Mouse (Mus musculus) yolk sac, embryonic 10.5 days (tissue): Measurements from ENCODE around the gene Ppp1r37.

ENCODE experiments used
- DNase-seq: peaks from one replicate; pipeline ENCODE4 v3.0.0-alpha.2; 2017; ENCODE audit warnings: low spot score

The Ppp1r37 gene

DNA sequence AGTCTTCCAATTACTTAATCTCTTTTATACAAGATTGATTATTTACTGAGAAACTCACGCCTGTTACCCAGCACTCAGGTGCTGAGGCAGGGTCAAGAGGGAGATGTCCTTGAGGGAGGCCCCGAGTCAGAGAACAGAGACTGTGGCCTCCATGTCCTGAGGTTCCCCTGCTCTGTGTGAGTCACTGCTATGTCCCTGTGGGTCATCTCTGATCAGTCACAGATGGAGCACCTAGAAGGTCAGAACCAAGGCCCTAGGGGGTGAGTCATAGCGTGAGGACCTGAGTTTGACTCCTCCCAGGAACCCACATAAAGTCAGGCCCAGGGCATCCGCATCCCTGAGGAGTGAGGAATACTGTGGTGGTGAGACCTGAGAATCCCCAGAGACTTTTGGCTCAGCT is 61.2 kb downstream of the Ppp1r37 start:
- no peak for DNase-seq

DNA sequence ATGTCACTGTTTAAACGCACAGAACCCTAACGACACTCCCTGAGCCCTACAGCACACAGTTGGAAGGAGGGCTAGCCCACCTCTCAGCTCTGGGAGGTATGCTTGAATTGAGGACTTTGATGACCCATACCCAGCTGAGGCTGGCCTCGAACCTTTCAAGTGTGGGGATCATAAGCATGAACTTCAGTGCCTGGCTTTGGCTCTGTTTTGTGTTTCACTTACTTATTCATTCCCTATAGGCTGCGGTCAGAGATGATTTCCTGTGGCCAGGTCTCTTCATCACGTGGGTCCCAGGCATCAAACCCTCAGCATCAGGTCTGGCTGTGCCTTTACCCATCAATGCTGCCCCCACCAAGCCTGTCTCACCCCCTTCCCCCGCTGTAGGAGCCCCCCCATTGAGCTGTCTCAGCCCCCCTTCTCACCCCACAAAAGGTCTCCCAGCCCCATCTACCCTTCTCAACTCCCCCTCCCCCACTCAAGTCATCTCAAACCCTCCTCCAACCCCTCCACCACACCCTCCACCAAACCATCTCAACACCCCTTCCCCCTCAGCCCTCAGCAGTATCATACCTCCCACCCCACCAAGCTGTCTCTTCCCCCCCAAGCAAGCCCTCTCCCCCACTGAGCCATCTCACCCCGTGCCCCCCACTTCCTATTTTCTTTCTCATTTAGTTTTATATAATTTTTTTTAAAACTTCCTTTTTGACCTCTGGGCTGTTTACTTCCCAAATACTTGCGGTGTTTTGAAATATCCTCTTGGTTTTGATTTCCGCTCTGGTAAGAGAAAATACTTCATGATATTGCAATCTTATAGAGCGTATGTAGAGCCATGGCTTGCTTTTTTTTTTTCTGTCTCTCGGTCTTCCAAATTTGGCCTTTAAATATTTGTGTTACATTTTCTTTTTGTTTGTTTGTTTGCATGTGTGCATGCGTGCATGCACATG is 62.2 kb downstream of the Ppp1r37 start:
- DNase-seq = no peak

DNA sequence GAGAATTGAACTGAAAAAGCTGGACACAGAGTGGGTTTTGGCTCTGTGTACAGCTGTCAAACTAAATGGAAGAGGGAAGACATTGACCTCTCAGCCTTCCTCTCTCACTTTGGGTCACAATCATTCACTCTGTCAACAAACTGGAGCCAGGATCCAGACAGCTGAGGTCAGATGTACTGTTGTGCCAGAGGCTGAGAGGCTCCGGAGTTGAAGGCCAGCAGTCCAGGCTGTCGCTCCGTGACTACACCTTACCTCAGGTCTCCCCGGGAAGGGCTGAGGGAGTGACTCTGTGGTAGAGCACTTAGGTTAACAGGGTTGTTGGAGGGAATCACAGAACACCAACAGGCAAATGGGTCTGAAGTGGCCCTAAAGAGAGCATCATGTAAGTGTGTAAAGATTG is 64.5 kb downstream of the Ppp1r37 start:
- DNase-seq = no peak

DNA sequence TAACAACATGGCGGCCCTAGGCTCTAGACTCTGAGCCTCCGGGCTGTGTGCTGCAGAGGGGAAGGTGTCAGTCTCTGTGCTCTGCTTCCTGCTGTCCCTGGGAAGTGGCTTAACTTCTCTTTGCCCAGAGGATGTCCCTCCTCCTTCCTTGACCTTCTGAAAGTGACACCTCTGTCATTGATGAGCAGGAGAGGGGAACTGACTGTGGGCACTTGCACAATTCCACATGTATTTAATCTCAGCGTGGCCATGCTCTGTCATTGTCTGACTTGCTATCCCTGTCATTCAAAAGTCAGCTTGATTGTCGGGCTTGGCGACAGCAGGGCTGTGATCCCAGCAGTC is 66.7 kb downstream of the Ppp1r37 start:
- no peak for DNase-seq

DNA sequence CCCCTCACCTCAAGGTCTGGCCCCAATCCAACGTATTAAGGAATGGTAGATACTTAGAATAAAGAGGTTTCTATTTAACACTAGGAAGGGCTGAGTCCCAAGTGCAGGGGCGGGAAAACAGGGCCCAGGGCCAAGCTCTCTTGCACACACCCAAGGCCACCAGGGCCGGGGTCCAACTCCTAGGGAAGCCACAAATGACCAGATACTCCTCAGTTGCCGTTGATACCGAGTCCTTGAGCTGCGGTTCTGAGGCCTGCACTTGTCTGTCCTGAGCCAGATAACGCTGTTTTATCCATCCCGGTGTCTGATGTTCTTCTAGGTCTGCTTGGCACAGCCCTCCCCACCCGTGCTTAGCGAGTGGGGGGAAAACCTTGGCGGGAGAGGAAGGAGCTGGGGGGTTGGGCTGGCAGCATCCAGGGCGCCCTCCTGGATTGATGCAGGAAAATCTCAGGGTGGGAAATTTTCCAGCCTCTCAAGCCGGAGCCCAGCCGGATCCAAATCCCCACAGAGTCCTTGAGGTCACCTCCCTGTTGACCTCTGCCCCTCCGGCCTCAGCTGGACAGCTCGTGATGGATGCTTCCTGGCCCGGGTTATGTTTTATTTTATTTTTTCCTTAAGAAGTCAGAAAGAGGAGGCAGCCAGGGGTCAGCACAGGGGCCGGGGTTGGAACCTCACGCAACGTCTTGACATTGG is 67.2 kb downstream of the Ppp1r37 start:
- DNase-seq = no peak

DNA sequence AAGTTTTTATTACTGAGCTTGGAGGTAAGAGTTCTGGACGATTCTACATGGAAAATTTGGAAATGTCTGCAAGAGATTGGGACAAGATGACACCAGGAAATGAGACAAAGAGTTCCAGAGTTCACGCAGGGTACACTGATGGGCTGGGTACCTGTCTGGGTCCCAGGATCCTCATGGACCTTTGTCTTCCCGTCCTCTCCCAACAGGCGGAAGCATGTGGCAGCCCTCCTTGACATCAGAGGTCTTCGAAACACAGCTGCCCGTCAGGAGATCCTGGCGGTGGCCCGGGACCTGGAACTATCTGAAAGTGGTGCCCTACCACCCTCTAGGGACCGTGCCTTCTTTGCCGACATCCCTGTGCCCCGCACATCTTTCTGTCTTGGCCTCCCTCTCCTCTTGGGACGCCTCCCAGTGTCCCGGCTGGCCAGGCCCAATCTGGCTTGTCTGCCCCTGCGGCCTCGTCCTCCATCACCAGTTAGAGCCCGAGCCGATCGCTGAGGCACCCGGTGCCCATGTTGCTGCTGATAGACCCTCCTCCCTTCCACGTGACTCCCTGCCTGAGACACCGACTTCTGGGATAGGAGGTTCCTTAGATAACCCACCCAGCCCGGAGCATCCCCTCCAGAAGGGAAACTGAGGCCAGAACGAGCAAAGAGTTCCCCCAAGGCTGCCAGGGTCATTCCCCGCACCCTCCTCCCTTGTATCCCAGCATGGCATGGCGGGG is 68.0 kb downstream of the Ppp1r37 start:
- no peak for DNase-seq

DNA sequence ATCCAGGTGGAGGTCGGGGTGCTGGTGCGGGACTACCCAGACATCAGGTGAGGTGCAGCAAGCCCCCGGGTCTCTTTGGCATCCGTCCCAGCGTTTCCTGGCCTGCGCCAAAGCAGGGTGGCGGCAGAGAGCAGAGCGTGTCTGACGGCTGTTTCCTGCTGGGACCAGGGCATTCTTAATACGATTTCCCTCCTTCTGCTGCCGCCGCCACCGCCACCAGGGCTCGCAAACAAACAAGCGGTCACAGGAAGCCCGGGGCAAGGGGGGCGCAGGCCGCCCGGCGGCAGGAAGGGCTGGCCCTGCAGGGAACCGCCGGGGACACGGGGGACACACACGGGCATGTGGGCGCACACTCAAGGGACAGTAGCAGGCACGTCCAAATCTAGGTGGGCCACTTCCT is 71.1 kb downstream of the Ppp1r37 start:
- no peak for DNase-seq

DNA sequence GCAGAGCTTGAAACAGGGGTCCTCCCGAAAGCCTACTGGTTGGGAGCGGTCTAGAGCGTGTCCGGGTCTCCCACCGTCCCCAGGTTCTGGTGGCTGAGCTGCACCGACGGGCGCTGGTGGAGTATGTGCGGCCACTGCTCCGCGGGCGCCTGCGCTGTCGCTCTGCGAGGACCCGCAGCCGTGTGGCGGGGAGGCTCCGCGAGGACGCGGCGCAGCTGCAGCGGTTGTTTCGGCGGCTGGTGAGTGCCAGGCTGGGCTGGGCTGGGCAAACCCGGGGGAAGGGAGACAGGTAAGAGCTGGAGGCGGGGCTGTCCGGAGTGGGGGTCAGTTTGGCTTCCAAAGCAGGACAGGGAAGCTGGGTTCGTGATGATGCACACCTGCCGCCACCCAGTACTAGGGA is 73.4 kb downstream of the Ppp1r37 start:
- no peak for DNase-seq

DNA sequence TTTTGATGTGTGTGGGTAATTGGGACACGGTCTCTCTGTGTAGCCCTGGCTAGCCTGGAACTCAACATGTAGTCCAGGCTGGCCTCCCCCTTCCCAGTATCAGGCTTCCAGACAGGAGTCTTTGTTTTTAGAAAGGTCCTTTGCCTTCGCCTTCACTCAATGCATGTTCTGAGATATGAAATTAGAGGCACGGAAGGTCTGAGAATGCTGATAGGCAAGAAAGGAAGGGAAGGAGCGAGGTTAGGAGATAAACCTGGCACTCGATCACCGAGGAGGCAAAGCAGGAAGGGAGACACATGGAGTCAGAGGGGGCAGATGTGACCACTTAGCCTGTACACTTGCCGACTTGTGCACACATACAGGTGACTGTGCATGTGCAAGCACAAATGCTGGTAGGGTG is 76.3 kb downstream of the Ppp1r37 start:
- DNase-seq = no peak

DNA sequence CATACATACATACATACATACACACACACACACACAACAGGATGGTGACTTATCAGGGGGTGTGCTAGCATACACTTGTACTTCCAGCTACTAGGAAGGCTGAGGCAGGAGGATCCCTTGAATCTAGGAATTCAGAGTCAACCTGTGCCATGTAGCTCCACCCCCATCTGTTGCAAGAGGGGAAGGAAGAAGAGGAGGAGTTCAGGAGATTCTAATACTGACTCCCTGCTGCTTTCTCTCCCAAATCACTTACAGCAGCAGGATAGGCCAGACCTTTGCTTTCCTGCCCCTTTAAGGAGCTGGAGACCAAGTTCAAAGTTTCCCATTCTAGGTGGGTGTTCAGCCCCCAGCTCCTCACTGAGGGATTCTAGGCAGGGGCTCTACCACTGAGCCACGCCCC is 77.4 kb downstream of the Ppp1r37 start:
- no peak for DNase-seq

DNA sequence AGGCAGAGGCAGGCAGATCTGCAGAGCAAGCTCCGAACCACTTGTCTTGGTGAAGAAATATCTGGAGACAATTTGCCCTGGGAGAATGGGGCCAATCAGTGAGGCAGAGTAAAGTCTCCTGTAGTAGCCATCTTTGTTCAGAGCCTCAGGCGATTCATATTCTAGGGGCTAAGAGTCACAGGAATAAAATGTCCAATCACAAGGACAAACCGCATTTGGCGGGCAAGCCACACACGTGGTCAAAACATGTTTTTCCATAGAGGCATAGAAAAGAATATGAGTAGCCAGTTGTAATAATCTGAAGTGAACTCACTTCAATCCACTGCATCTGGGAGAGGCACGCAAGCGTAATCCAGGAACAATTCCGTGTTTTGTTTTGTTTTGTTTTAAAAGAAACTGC is 79.6 kb downstream of the Ppp1r37 start:
- no peak for DNase-seq
